Mouse (Mus musculus): ENCODE measurements around the gene Tigd4.

DNA sequence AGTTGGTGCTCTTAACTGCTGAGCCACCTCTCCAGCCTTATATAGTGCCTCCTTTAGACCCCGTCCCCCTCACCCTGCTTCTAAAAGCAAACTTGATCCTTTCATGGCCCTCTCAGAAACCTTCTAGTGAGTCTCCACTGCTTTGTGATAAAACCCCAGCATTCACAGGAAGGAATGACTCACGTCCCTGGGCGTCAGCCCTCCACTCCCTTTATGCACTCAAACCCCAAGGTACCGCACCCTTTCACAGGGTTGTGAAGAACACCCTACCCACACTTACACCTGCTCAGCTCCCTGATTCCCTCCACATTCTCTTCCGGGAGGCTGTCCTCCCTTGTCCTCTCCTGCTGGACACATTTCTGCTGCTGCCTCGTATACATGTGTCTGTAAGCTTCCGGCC is 25.7 kb downstream of the Tigd4 start:
- TF ChIP-seq POLR2A (IDR thresholded peaks at IDR 0.05; ENCODE audit: low read depth, low read length) (no peak), CTCF (IDR thresholded peaks at IDR 0.05; ENCODE audit: extremely low read depth, insufficient read length, insufficient replicate concordance, low read depth, low read length) (no peak)

Data from small intestine, adult 2 months (tissue).